Mouse (Mus musculus) urinary bladder, postnatal 25 days (tissue): ENCODE results near the gene Slc22a2.
"Not testable (repeated sequence)": the region's sequence is repeated elsewhere in the genome, so short reads cannot be mapped to it uniquely, and the experiment has no call there.

ENCODE experiments used
- DNase-seq: peaks from one replicate; pipeline ENCODE4 v3.0.0; 2022; ENCODE audit warnings: low spot score

Gene Slc22a2

DNA sequence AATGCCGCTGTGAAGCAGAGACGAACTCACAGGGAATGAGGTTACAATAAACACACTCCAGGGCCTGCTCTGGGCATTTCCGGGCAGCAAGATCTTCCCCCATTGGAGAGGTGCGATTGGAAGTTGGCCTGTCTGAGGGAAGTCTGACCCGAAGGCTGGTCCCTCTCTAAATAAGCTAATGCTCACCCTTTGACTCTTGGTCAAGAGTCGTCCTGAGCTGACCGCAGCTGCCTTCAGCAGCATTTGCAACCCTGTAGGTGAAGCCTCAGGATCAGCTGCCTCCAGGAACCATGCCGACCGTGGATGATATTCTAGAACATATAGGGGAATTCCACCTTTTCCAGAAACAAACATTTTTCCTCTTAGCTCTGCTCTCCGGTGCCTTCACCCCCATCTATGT, at the start of gene Slc22a2:
TSS of gene Slc22a2 (plus strand) at position 142 of the 400 bp plus-strand sequence.
- DNase-seq: no peak

DNA sequence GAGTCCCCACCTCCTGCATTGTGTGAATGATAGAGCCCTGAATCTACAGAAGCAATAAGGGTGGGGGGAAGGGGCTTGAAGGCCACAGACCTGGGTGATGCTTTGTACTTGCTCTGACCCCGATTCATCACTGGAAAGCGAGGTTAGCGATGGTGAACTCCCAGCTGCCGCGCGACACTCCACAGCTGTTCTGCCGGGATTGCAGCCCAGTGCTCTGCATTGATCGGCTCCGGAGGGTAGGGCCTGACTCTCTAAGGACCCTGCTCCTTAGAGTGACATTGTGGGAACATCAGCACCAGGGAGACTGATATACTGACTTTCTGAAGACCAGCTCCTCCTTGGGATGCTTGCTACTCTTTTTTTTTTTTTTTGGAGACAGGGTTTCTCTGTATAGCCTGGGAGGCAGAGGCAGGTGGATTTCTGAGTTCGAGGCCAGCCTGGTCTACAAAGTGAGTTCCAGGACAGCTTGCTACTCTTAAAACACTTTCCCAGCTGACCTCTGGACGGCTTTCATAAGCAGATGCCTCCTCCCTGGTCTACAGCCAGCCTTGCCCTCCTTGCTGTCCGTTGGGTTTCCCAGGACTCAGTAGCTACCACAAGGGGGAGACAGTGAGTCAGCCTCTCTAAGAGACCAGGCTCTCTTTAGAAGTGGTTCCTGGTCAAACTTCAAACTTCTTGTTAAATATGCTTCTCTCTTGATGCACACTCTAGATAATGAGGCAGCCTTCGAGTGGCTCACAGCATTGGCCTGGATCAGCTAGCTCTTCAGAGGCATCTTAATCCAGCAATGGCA, 49.4 kb upstream of the Slc22a2 start:
- peak; percentile 64 for DNase-seq

DNA sequence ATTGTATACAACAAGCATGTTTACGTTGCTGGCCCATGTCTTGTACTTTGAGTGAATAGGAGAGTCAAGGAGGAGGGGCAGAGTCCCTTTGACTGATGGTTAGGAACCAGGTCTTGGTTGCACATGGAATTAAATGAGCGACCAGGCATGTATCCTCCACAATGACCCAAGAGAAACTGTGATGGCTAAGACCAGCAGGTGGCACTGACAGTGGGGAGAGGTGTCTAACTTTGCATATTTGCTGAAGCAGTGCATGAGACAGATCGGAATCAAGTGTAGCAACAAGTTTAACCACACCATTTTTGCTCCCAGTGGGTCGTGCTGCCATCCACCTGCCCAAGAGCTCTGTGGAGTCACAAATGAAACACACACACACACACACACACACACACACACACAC, 21.7 kb upstream of the Slc22a2 start:
- DNase-seq: no peak

DNA sequence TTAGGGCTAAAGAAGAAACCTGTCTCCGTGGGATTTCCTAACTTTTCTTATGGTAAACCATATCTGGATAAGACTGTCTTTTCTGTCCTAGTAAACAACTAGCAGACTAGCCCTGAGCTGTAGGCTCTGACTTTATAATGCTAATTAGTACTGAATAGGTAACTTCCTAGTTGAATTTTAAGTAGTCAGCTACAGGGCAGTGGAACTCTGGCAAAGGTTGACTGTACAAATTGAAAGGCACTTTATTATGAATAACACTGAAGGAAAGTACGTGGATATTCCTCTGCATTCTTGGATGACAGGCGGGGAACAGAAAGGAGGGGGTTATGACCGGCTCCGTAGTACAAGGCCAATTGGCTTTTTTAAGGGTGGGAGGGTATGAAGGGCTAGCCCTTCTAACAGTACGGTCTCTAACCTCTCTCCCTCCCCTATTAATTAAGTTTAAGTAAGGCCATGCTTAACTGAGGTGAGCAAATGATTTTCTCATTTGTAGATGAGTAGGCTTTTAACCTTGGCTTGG, 19.4 kb upstream of the Slc22a2 start:
- DNase-seq: not testable (repeated sequence)

DNA sequence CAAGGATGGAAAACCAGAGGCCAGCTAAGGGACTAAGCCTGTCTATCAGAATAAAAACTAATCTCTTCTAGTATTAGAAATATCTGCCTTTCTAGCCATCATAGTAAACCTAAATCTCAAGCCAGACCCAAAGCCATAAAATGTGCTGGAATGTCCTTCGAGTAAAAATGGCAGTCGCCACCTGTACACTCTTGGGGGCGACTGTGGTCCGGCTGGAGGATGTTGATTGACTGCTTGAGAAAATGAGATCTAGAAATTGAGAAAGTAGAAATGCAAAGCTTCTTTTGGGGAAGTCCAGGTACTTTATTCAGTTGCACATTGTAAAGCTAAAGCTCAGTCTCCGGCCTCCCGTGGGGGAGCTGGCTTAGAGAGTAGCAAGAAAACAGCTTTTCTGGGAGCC, 18.5 kb upstream of the Slc22a2 start:
- no peak for DNase-seq

DNA sequence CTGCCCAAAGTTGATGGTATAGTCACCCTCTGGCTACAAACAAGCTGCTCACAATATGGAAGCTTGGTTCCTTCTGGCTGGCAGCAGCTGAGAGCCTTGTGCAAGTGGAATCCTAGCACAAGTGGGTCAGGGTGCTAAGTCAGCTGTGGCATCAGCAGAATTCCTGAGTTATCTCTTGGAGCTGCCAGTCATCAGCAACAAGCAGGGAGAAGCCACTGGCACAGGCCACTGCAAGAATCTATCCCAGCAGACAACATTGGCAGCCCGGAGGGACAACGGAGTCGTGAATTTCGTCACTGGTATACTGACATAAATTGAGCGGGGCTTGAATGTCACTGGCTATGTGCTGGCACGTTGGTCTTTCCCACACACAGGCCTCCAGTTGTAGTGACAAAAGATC, 12.6 kb upstream of the Slc22a2 start:
- DNase-seq: no peak

DNA sequence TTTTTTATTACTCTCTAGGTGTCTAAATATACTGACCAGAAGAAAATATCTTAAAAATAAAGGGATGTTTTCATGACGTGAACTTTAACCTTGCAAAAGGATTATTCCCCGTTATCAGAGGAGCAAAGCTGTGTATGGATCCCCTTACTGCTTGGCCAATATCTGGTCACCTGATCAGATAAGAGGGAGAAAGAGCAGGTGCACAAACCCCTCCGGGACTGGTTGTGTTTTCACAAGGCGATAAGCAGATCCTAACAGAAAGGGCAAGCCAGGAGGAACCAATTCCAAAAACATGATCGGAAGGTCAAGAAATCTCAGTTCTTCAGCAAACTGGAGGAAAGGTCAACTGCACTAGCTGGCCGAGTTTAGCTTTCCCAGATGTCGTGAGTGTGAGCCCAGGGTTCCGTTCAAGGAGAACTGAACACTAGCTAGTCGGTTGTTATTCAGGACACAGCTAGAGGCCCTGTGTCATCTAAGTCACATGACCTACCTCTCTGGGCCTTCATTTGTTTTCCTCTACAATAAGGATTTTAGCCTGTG, 11.9 kb upstream of the Slc22a2 start:
- DNase-seq: no peak

DNA sequence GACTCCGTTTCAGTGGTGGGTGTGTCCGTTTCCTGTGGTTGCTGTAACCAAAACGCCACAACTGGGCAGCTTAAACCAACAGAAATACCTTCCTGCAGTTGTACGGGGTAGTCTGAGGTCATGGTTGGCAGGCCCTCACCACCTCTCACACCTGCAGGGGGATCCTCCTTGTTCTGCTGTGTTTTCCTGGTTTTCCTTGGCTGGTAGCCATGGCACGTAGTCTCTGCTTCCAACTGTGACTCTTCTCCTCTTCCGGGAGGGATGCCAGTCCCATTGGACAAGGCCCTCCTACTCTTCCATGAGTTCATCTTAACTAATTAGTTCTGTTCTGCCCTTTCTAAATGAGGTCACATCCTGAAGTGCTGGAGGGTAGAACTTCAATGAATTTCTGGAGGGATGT, 8.5 kb upstream of the Slc22a2 start:
- no peak for DNase-seq

DNA sequence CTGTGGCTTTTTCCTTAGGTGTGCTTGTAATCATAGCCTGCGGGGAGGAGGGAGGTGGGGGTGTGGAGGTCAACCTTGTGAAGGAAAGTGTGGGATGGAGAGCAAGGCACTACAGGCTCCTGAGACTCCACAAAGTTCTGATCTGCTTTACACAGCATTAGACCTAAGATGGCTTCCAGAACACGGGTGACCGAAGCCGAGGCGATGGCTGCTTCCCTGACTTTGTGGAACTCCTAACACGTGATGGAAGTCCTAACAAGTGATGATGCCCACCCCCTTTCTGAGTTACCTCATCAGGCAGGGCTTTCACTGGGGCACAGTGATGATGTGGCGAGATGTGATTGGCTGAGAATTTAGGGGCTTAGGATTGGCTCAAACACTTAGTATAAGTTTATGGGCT, 6.8 kb upstream of the Slc22a2 start:
- no peak for DNase-seq

DNA sequence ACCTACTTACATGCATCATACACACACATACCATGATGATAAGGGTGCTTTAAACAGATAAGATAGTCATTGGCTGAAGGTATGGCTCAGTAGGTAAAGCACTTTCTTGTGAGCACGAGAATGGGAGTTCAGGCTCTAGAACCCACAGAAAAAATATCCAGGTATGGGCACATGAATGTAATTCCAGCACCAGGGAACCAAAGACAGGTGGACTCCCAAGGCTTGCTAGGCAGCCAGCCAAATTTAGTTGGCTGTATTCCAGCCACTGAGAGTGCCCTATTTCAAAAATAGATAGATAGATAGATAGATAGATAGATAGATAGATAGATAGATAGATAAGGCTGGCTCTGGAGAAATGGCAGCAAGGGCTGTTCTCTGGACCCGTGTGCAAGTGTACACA, 1.4 kb downstream of the Slc22a2 start:
- DNase-seq: no peak

DNA sequence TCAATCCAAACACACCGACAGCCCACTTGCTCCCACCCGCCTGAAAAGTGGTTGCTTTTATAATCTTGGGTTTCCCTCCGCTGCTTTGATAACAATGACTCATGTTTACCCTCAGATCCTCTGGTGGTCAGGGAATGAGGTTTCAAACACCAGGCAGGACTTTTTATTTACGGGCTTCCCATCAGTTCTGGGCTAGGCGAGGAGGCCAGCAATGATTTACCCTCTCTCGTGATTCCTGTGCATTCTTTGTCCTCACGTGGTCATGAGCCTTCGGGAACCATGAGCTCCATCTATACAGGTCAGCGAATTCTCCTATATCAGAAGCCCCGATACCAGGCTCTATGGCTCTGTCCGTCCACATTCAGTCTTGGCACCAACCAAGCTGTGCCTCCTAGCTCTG, 3.0 kb downstream of the Slc22a2 start:
- DNase-seq: no peak

DNA sequence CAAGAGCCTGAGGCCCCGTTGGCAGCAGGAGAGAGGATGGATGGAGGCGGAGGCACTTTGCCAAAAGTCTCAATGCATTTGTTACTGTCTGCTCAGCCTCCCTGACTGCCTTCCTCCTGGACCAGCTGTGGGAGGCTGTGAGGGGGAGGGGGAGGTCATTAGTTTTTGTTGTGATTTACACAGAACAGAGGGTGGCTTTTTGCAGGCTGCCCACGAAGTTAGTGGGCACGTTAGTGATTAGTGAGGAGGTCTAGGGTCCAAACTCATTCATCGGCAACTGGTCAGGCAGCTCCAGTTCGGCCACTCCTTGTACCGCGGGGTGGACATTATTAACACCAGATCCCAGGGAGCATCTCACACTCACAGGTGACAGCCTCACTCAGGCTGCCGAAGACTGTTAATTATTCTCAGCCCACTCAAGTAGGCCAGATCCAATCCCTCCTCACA, 4.9 kb downstream of the Slc22a2 start:
- no peak for DNase-seq

DNA sequence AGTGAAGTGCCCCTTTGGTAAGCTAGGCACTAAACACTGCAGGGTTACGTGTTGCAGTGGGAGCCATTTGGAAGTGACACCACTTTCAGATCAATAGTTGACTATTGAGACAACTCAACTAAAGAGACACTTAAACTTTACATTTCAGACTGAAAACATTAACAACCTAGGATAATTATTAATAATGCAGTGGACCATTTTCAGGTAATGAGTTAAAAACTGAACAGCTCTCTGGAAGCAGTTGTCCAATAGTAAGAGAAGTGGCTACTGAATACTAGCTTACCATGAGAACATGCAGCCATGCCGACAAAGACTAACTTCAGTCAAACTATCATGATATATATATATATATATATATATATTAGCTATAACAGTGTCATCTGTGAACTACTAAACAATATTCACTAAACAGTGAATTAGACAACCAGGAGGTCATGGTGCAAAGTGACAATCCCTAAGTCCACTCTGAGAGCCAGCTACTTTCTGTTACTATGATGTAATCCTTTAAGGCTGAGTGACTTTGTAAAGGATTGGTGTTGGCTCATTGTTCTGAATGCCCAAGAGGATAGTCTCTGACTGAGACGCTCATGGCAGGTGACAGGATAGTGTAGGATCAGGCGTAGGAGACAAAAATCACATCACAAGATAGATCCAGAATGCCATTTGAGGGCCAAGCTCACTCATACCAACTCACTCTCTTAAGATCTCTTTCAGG, 7.1 kb downstream of the Slc22a2 start:
- DNase-seq: no peak

DNA sequence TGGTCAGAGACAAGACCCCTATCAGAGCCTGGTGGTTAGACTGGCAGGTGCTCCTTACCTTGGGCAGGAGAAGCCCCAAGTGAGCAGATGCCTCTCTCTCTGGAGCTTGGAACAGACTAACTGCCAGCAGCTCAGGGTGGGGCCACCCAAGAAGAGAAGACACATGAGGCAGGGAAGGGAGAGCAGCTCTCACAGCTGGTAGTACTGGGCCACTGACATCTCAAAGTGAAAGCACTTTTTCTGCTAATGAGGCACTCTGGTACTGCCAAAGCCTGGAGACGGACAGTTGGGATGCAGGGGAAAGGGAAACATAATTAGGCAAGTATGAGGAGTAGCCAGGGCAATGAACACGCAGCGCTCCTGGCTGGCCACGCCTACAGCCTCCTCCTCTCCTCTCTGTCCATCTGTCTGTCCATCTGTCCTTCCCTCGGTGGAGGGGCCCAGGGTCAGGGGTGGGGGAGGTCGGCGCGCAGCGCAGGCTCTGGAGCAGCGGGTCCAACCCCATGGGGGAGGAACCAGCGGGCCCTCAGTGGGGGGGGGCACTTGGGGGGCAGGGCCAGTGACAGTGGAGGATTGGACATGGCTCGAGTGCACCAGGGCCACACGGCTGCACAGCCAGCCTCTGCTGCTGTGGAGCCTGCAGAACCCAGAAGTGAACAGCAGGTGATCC, 12.0 kb downstream of the Slc22a2 start:
- DNase-seq: no peak

DNA sequence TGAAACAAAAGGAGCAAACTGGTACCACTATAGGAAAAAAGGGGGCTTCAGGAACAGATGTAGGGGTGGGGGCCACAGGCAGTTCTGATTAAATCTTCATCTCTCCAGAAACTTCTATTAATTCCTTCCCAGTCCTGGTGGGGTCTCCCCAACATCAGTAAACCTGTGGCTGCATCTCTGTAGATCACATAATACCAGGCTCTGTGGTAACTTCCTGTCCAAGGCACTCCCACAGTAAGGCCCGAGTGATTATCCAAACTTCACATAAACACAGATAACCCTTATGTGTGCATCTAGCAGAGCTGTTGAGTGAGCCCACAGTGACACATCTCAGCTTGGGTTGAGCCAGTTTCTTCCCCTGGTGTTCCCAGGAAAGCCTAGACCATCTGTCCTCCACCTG, 22.7 kb downstream of the Slc22a2 start:
- no peak for DNase-seq

DNA sequence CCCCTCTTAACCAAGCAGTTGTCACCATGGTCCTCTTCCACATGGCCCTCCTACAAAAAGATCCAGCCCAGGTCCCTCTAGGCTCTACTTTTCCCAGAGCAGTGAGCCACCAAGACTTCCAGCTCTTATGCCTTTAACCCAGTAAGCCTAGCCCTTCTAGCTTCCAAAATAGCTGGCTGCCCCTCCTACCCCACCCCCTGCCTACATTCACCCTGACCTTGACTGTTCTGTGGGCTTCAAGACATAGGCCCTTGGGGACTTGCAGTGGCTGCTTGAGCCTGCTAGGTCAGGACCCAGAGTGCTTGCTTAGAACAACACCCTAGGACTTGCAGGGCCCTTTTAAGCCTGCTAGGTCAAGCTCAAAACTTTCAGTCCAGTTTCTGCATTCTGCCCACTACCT, 23.3 kb downstream of the Slc22a2 start:
- DNase-seq: no peak

DNA sequence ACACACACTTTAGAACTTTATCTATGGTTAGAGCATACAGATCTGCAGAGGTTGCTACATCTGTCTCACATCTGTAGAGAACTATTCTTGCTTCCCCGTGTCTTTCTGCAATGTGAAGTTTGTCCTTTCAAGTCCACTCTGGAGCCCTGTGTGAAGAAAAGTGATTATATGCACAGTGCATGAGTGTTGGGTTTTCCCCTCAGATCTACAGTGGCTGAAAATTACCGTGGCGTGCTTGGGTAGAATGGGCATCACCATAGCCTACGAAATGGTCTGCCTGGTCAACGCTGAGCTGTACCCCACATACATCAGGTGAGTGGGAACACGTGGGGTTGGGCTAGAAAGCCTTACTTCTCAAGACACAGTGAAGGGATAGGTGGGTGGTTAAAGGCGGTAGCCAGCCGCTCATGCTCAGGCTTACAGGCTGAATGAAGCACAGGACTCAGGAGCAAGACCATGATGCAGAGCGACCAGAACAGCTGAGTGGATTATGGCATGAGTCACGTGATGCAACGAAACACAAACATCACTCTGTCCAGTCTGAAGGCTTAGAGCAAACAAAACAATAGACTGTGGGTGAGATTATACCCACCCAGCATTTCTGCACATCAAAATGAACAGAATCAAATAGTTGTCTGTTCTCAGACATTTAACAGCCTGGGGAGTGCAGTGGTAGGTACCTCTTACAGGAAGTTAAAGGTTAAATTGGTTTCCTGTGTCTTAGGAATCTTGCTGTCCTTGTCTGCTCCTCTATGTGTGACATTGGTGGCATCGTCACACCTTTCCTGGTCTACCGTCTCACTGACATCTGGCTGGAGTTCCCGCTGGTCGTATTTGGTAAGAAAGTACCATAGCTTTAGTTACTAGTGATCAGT, 30.8 kb downstream of the Slc22a2 start:
- no peak for DNase-seq

DNA sequence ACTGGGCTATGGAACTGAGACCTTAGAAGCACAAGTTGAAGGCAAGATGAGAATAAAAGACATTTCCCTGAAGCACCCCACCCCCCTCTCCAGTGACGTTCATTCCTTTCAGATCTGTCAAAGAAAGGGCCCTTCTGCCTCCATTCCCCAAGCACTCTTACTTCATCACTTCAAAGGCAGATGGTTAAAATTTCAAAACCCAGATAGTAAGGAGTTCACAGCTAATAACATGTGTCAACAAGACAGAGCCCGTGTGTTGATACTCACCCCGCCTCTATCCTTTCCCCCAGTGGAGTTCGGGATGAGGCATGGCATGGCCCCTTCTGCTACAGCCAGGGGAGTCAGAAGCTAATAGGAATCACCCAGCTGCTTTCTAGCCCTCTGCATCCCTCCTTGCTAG, 31.5 kb downstream of the Slc22a2 start:
- no peak for DNase-seq

DNA sequence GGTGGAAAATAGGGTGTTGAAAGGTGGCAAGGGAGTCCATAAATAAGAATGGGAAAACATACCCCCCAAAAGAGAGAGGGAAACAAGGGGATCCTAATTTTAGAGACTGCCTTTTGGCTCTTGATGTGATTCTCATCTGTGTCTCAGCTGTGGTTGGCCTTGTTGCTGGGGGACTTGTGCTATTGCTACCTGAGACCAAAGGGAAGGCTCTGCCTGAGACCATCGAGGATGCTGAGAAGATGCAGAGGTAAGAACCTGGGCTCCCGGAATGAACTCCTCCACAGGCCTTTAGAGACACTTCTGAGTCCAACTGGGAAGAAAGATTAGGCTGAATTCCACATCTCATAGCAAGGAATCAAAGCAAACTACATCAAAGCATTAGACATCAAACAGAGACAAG, 35.7 kb downstream of the Slc22a2 start:
- no peak for DNase-seq

DNA sequence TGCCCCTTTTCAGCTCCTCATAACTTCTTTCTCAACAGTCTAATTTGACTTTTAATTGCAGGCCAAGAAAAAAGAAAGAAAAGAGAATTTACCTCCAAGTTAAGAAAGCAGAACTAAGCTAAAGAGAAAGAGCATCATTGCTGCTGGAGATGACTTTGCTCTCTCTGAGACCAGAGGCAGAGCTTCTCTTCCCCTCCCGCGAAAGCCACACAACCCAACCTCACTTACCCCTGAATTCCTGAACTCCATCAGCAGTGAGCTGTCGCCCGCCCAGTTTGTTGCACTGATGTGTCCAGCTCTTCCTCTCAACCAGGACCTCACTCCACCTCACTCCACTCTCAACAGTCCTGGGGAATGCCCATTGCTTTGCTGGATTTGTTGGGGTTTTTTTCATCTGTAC, 44.1 kb downstream of the Slc22a2 start:
- no peak for DNase-seq

DNA sequence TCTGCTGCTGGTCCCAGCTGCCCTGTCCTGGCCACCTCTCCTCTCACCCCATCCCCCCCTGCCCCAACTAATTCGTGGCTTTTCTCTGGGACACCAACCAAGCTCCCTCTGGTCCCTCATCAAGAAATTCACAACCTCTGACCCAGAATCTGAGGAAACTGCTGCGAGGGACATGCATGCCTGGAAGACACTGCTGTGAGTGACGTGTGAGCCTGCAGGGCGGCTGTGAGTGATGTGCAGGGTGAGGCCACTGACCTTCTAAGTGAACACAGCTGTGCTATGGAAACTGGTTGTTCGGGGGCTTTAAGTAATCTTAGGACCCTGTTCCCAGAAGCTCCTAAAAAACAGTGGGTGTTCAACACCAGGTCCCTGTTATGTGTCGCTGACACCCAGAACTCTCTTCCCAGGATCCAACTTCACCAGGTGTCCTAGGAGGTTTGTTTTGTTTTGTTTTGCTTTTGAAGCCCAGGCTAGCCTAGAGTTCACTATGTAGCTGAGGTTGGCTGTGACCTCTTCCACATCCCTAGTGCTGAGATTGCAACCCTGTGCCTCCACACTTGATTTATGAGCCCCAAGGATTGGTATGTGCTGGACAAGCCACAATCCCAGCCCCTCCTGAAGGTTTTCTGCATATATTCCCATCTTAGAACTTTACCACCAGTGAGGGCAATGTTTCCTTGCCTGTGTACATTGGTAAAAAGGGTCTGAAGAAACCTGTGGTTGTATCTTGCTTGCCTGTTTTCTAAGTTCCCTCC, 47.2 kb downstream of the Slc22a2 start:
- no peak for DNase-seq
